ENCODE assay signal across 8 mouse cellular contexts in genomic region chr7:4556256-4557166, GRCm38 (mm10). TPM values are rescaled to one million over a fixed set of nuclear protein-coding genes. Genes with fewer than 3 reads are reported as not detected.
DNase-seq lines count a peak whose midpoint lies in the region; ATAC-seq lines count a peak whose summit lies in the region.

No protein-coding gene starts in this region.

- WGBS in hindbrain, embryonic 15.5 days, result 20% methylated on average over 15 of the region's 15 CpGs

- H3K27me3 ChIP-seq in hindbrain, embryonic 15.5 days, result no peaks in the 10 kb centered on the region

- peak overlapping the region; percentile 17; the same call in 1 of the 2 replicates for H3K9ac ChIP-seq in hindbrain, embryonic 15.5 days

- 0 out of 2 replicates have a peak, but pooled peaks cover 3% of the 10 kb centered on the region for H3K4me1 ChIP-seq in hindbrain, embryonic 15.5 days (replicated peaks)

- peak; percentile 94 for ATAC-seq in hindbrain, embryonic 15.5 days (ENCODE audit: low FRiP score, low read depth)

- peak; percentile 94 for DNase-seq in R1 (ENCODE audit: low read depth, low spot score)
- DNase-seq in cerebellum, postnatal 14 days, result peak; percentile 88 to 90
- peak; percentile 59 to 78 for DNase-seq in frontal cortex, postnatal 14 days (ENCODE audit: low spot score in 2 of 2)
- DNase-seq in layer of hippocampus, postnatal 36 days, result peak; percentile 74 to 80
- peak; percentile 71 for DNase-seq in lung, postnatal 25 days (ENCODE audit: low spot score)
- peak; percentile 84 for DNase-seq in retina, postnatal 7 days (ENCODE audit: low read depth, low spot score)
- peak; percentile 47 for DNase-seq in urinary bladder, adult 2 months (ENCODE audit: low spot score)

- peak overlapping the region; percentile 24 for H3K4me3 ChIP-seq in hindbrain, embryonic 15.5 days

- H3K36me3 ChIP-seq in hindbrain, embryonic 15.5 days, result no peaks in the 10 kb centered on the region

- H3K9me3 ChIP-seq in hindbrain, embryonic 15.5 days, result no peaks in the 10 kb centered on the region

- H3K27ac ChIP-seq in hindbrain, embryonic 15.5 days (replicated peaks), result peak overlapping the region; percentile 68

- peak overlapping the region; percentile 49 for H3K4me2 ChIP-seq in hindbrain, embryonic 15.5 days

RNA-seq across cellular contexts. Expression of gene Syt5, which starts 9.2 kb away (rescaled TPM):
- polyA plus RNA-seq in hindbrain, embryonic 15.5 days (2015; fragmentation: Nextera tagmentation; extraction: Ambion mirVana), result 99.6 and 117 TPM in 2 replicates
- total RNA-seq in layer of hippocampus, postnatal 36 days (2021), result 100 to 1,000 TPM; 203 to 220 TPM
- polyA plus RNA-seq in urinary bladder, adult 2 months (2012; rRNA removed), result 0.74 and 0.78 TPM in 2 replicates

RNA-seq across cellular contexts. Expression of gene Dnaaf3, which starts 24.3 kb away (rescaled TPM):
- 2.8 and 3.6 TPM in 2 replicates for polyA plus RNA-seq in hindbrain, embryonic 15.5 days (2015; fragmentation: Nextera tagmentation; extraction: Ambion mirVana)
- under 1 TPM; 0.38 to 0.65 TPM for total RNA-seq in layer of hippocampus, postnatal 36 days (2021)
- 3.5 and 4.0 TPM in 2 replicates for polyA plus RNA-seq in urinary bladder, adult 2 months (2012; rRNA removed)

RNA-seq across cellular contexts. Expression of gene Tnni3, which starts 32.5 kb away (rescaled TPM):
- polyA plus RNA-seq in hindbrain, embryonic 15.5 days (2015; fragmentation: Nextera tagmentation; extraction: Ambion mirVana), result 2.1 TPM in 2 replicates
- total RNA-seq in layer of hippocampus, postnatal 36 days (2021), result 1 to 10 TPM in 1 of 2 experiments, under 1 TPM in 1; 0.70 to 1.3 TPM
- polyA plus RNA-seq in urinary bladder, adult 2 months (2012; rRNA removed), result 5.1 and 5.5 TPM in 2 replicates

RNA-seq across cellular contexts. Expression of gene Tnnt1, which starts 40.3 kb away (rescaled TPM):
- 4.0 and 4.6 TPM in 2 replicates for polyA plus RNA-seq in hindbrain, embryonic 15.5 days (2015; fragmentation: Nextera tagmentation; extraction: Ambion mirVana)
- 1 to 10 TPM; 1.1 to 4.2 TPM for total RNA-seq in layer of hippocampus, postnatal 36 days (2021)
- 7.5 and 8.8 TPM in 2 replicates for polyA plus RNA-seq in urinary bladder, adult 2 months (2012; rRNA removed)

RNA-seq across cellular contexts. Expression of gene Ptprh, which starts 47.3 kb away (rescaled TPM):
- 1.2 and 1.3 TPM in 2 replicates for polyA plus RNA-seq in hindbrain, embryonic 15.5 days (2015; fragmentation: Nextera tagmentation; extraction: Ambion mirVana)
- under 1 TPM; 0.28 to 0.40 TPM for total RNA-seq in layer of hippocampus, postnatal 36 days (2021)
- polyA plus RNA-seq in urinary bladder, adult 2 months (2012; rRNA removed), result not detected in 2 replicates

Comparison
In these comparisons a context has a peak if more than half of its experiments do, and no peak if none do; other contexts are left out.
1. Peak in every context shown above with its lines: DNase-seq, ATAC-seq, H3K4me3 ChIP-seq and H3K27ac ChIP-seq.
2. RNA of gene Syt5, which starts 9.2 kb away (polyA plus RNA-seq): 99.6 to 117 TPM in hindbrain, embryonic 15.5 days; 0.74 to 0.78 TPM in urinary bladder, adult 2 months; every median in the first group is over 10 times any median in the second.